Mouse (Mus musculus) embryonic facial prominence, embryonic 12.5 days (tissue): ENCODE measurements around the gene Ell. TPM values are rescaled to one million over a fixed set of nuclear protein-coding genes. Genes with fewer than 3 reads are reported as not detected.
A peak's percentile ranks its signal among the peaks of the same experiment; 100 is the strongest.

Experiments used
- ATAC-seq: fragments of 200-750 bp; cut with Nextera tagmentation; 2 replicates; pipeline ENCODE4 v1.8.0; 2017; ENCODE audit not compliant: insufficient number of reproducible peaks, insufficient read depth, low FRiP score, low TSS enrichment
- H3K27ac ChIP-seq: fragments of 300-500 bp; sonication (generic); 2 replicates; pipeline ENCODE4 v1.5.1; 2016; ENCODE audit warnings: mild to moderate bottlenecking
- H3K27me3 ChIP-seq: fragments of 300-500 bp; sonication (generic); 2 replicates; pipeline ENCODE4 v1.6.1; 2016; ENCODE audit warnings: mild to moderate bottlenecking, moderate library complexity
- H3K36me3 ChIP-seq: fragments of 300-500 bp; sonication (generic); 2 replicates; pipeline ENCODE4 v1.6.1; 2016; ENCODE audit warnings: mild to moderate bottlenecking
- H3K4me1 ChIP-seq: fragments of 300-500 bp; sonication (generic); 2 replicates; pipeline ENCODE4 v1.6.1; 2016
- H3K4me2 ChIP-seq: fragments of 300-500 bp; sonication (generic); replicated peaks from 2 replicates; pipeline ENCODE4 v1.6.1; 2016; ENCODE audit warnings: mild to moderate bottlenecking, moderate library complexity
- H3K4me3 ChIP-seq: fragments of 300-500 bp; sonication (generic); 2 replicates; pipeline ENCODE4 v1.5.1; 2016; ENCODE audit warnings: mild to moderate bottlenecking
- H3K9ac ChIP-seq: fragments of 300-500 bp; sonication (generic); 2 replicates; pipeline ENCODE4 v1.6.1; 2016; ENCODE audit warnings: mild to moderate bottlenecking, moderate library complexity
- H3K9me3 ChIP-seq: fragments of 300-500 bp; sonication (generic); 2 replicates; pipeline ENCODE4 v1.6.1; 2016; ENCODE audit warnings: mild to moderate bottlenecking, moderate library complexity
- WGBS: fragments of 180-500 bp; shearing (Covaris S2); methylation state at CpG from one replicate; pipeline ENCODE4 v1.1.7; 2016; 5-methylcytosine and 5-hydroxymethylcytosine counted together
- polyA plus RNA-seq: library from polyadenylated mRNA; unstranded; fragments of >200 nt; fragmentation: Nextera tagmentation; extraction: Ambion mirVana; gene quantifications from 2 replicates; pipeline ENCODE4 v1.2.1, GENCODE M21; 2016

The Ell gene
- polyA plus RNA-seq, 1 experiment from 2014 or later: 19.1 TPM

DNA sequence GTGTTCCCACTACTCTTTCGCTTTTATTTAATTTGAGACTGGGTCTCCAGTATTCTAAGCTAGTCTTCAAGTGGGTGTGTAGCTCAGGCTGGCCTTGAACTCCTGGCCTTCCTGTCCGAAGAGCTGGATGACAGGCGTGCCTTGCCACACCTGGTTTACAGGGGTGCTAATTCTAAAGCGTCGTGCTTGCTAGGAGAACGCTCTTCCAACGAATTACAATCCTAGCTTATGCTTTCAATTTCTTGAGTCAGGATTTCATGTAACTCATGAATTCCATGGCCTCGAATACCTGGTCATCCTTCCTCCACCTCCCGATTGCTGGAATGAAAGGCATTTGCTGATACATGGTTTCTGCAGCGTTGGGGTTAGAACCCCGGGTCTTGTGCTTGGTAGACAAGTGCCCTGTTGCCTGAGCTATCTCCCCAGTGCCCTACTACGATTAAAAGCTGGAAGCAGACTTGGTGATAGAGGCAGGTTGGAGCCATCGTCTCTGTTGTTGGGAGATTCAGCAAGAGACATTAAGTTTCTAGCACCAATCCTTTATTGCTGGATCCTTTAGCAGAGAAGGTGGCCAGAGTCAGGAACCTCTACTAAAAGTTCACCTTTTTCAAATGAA lies 11.0 kb upstream of the Ell start:
- peaks cover 40% of the 10 kb centered on the region for H3K36me3 ChIP-seq
- H3K4me2 ChIP-seq: peak overlapping the region; percentile 79
- H3K4me3 ChIP-seq: peak overlapping the region; percentile 72
- H3K27me3 ChIP-seq: no peaks in the 10 kb centered on the region
- WGBS: 29% methylated on average over 13 of the region's 13 CpGs
- H3K9ac ChIP-seq: peak overlapping the region; percentile 81
- no peak for ATAC-seq
- peak overlapping the region; percentile 79 for H3K27ac ChIP-seq
- no peaks in the 10 kb centered on the region for H3K9me3 ChIP-seq
- H3K4me1 ChIP-seq: peaks cover 22% of the 10 kb centered on the region

- ATAC-seq: no peak
- H3K4me2 ChIP-seq: 0 out of 2 replicates have a peak overlapping the region, but pooled peaks have one; percentile 2
- peaks cover 22% of the 10 kb centered on the region for H3K4me1 ChIP-seq
- peaks cover 50% of the 10 kb centered on the region for H3K36me3 ChIP-seq
- H3K27ac ChIP-seq: no peak overlapping the region
- H3K27me3 ChIP-seq: no peaks in the 10 kb centered on the region
- WGBS: 79% methylated on average over 5 of the region's 5 CpGs
- no peak overlapping the region for H3K9ac ChIP-seq
- no peak overlapping the region for H3K4me3 ChIP-seq
- H3K9me3 ChIP-seq: no peaks in the 10 kb centered on the region
These were observed 10.0 kb upstream of the Ell start for GRCm38 (mm10) chr8:70529299-70529698.

DNA sequence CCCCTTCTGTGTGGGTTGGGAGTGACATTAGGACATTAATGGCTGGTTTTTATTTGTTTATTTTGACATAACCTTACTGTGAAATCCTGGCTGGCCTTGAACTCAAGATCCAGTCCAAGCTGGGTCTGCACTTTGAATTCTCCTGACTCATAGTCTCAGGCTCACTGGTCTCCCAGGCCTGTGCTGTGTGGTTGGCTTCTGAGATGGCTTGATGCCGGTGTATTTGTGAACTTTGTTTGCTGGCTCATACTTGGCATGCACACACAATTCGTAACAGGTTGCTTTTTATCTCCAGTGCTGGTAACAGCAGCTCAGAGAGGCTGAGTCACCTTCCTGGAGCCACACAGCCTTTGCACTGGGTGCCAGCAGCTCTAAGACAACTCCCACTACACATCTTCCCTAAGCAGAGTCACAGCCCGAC lies 9.5 kb upstream of the Ell start:
- ATAC-seq: no peak
- peaks cover 54% of the 10 kb centered on the region for H3K36me3 ChIP-seq
- no peaks in the 10 kb centered on the region for H3K9me3 ChIP-seq
- no peak overlapping the region for H3K9ac ChIP-seq
- no peak overlapping the region for H3K27ac ChIP-seq
- H3K4me1 ChIP-seq: peaks cover 22% of the 10 kb centered on the region
- H3K4me3 ChIP-seq: no peak overlapping the region
- no peaks in the 10 kb centered on the region for H3K27me3 ChIP-seq
- 91% methylated on average over 3 of the region's 3 CpGs for WGBS
- H3K4me2 ChIP-seq: no peak overlapping the region

GRCm38 (mm10) chr8:70530314-70530713 lies 8.9 kb upstream of the Ell start:
- ATAC-seq: no peak
- Histone ChIP-seq H3K4me2 (no peak overlapping the region), H3K4me1 (peaks cover 22% of the 10 kb centered on the region), H3K9me3 (no peaks in the 10 kb centered on the region), H3K36me3 (peaks cover 60% of the 10 kb centered on the region), H3K9ac (no peak overlapping the region), H3K4me3 (no peak overlapping the region), H3K27ac (no peak overlapping the region), H3K27me3 (no peaks in the 10 kb centered on the region)
- 97% methylated on average over 2 of the region's 2 CpGs for WGBS

DNA sequence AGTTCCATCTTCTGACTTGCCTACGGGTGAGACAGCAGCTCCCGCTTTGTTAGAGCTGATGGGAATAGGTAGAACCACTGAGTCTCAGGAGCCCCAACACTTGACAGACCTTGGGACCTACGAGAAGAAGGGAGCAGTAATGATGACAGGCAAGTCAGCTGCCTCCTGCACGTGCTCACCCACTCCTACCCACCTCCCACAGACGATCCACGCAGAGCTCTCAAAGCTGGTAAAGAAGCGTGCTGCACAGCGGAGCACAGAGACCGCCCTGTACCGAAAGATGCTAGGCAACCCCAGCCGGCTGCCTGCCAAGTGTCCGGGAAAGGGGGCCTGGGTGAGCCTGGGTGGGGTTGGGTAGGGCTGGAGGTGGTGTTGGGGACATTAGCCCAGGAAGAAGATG lies 5.0 kb upstream of the Ell start:
- Histone ChIP-seq H3K9me3 (no peaks in the 10 kb centered on the region), H3K4me2 (no peak overlapping the region), H3K27me3 (no peaks in the 10 kb centered on the region), H3K4me3 (no peak overlapping the region), H3K27ac (no peak overlapping the region), H3K4me1 (peaks cover 6% of the 10 kb centered on the region), H3K36me3 (peaks cover 77% of the 10 kb centered on the region), H3K9ac (no peak overlapping the region)
- WGBS: 94% methylated on average over 12 of the region's 12 CpGs
- no peak for ATAC-seq

- no peaks in the 10 kb centered on the region for H3K27me3 ChIP-seq
- no peaks in the 10 kb centered on the region for H3K9me3 ChIP-seq
- H3K9ac ChIP-seq: no peak overlapping the region
- no peak overlapping the region for H3K4me2 ChIP-seq
- H3K27ac ChIP-seq: no peak overlapping the region
- WGBS: 88% methylated on average over 3 of the region's 3 CpGs
- H3K36me3 ChIP-seq: peaks cover 67% of the 10 kb centered on the region
- no peak overlapping the region for H3K4me3 ChIP-seq
- peaks cover 6% of the 10 kb centered on the region for H3K4me1 ChIP-seq
- ATAC-seq: no peak
These were observed 4.0 kb upstream of the Ell start for GRCm38 (mm10) chr8:70535221-70535620.

GRCm38 (mm10) chr8:70535701-70536100 lies 3.6 kb upstream of the Ell start:
- Histone ChIP-seq H3K27me3 (no peaks in the 10 kb centered on the region), H3K4me2 (no peak overlapping the region), H3K4me1 (peaks cover 11% of the 10 kb centered on the region), H3K9me3 (no peaks in the 10 kb centered on the region), H3K4me3 (no peak overlapping the region), H3K9ac (no peak overlapping the region), H3K36me3 (peaks cover 64% of the 10 kb centered on the region), H3K27ac (no peak overlapping the region)
- no peak for ATAC-seq
- WGBS: 93% methylated on average over 2 of the region's 2 CpGs

- peak overlapping the region; percentile 66 for H3K4me3 ChIP-seq
- H3K9ac ChIP-seq: peak overlapping the region; percentile 54
- peaks cover 23% of the 10 kb centered on the region for H3K4me1 ChIP-seq
- peak overlapping the region; percentile 94 for H3K27ac ChIP-seq
- no peak for ATAC-seq
- no peaks in the 10 kb centered on the region for H3K27me3 ChIP-seq
- WGBS: 14% methylated on average over 24 of the region's 24 CpGs
- no peaks in the 10 kb centered on the region for H3K9me3 ChIP-seq
- H3K4me2 ChIP-seq: peak overlapping the region; percentile 72
- peaks cover 40% of the 10 kb centered on the region for H3K36me3 ChIP-seq
These were observed 1.2 kb upstream of the Ell start for GRCm38 (mm10) chr8:70538024-70538579.

DNA sequence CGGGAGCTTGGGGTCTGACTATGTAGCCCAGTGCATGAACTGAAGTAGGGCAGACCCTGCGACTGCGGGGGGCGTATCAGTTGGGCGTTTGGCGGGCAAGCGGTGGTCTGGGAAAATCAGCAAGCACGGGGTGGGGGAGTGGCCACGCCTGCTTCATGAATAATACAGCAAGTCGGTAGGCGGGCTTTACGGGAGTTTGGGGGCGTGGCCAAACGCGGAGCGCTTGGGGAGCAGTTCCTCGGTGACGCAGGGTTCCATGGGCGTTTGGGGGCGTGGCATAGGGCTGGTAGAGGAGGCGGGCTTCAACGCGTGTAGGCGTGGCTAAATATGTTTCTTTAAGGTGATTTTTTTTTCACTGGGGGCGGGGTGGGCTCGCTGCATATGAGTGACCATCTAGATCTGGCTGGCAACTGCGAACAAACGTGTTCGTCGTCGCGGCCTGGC lies 602 bp upstream of the Ell start:
- peak; percentile 54 for ATAC-seq
- Histone ChIP-seq H3K27me3 (no peaks in the 10 kb centered on the region), H3K9me3 (no peaks in the 10 kb centered on the region), H3K9ac (peak overlapping the region; percentile 54), H3K36me3 (peaks cover 35% of the 10 kb centered on the region), H3K4me1 (peaks cover 23% of the 10 kb centered on the region), H3K4me2 (peak overlapping the region; percentile 72), H3K27ac (peak overlapping the region; percentile 94), H3K4me3 (peak overlapping the region; percentile 66)
- under 1% methylated on average over 32 of the region's 32 CpGs for WGBS

DNA sequence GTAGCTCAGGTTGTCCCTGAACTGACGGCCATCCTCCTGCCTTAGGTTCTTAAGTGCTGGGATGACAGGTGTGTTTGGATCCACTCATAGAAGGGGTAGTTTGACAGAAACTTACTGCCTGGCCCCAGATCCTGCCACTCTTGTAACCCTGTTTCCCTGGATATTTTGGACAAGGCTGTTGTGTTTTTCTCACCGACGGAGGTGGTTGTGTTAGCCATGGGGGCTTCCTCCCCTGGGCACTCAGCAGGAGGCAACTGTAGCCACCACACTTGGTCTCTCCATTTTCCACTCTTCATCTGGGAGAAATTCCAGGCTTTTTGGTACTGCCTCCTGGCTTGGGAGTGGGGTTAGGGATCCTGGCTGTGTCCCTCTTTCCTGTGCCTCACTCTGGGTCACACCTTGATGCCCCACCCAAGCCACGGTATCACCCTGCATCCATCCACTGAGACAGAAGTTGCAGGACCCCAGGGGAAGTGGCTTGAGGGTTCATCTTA lies 803 bp downstream of the Ell start:
- Histone ChIP-seq H3K36me3 (peaks cover 21% of the 10 kb centered on the region), H3K9ac (peak overlapping the region; percentile 75), H3K27ac (peak overlapping the region; percentile 94; the same call in 1 of the 2 replicates), H3K4me2 (peak overlapping the region; percentile 72), H3K9me3 (no peaks in the 10 kb centered on the region), H3K4me1 (peaks cover 23% of the 10 kb centered on the region), H3K27me3 (no peaks in the 10 kb centered on the region), H3K4me3 (peak overlapping the region; percentile 66)
- 14% methylated on average over 4 of the region's 4 CpGs for WGBS
- ATAC-seq: no peak

GRCm38 (mm10) chr8:70540507-70541071 lies 1.3 kb downstream of the Ell start:
- 37% methylated on average over 7 of the region's 7 CpGs for WGBS
- Histone ChIP-seq H3K27me3 (no peaks in the 10 kb centered on the region), H3K36me3 (peaks cover 15% of the 10 kb centered on the region), H3K4me2 (peak overlapping the region; percentile 72), H3K9me3 (no peaks in the 10 kb centered on the region), H3K27ac (no peak overlapping the region), H3K4me1 (peaks cover 23% of the 10 kb centered on the region), H3K9ac (peak overlapping the region; percentile 75), H3K4me3 (peak overlapping the region; percentile 66)
- ATAC-seq: no peak

DNA sequence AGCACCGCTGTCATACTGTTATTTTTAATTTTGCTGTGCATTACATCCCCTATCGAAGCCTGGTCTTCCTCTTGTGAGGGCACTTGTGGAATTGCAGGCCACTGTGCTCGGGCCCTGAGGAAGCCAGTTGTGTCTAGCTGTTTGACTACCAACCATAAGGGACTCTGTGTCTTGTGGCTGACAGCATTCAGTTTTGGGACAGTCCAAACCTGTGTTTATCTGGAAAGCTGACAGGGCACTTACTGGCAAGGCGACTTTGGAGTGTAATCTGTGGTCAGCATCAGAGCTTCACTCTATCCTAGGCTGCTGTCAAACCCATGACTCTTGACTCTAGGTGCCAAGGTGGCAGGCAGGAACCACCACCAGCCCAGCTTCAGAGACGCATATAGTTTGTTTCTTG lies 1.8 kb downstream of the Ell start:
- WGBS: 82% methylated on average over 5 of the region's 5 CpGs
- no peak for ATAC-seq
- Histone ChIP-seq H3K9me3 (no peaks in the 10 kb centered on the region), H3K4me1 (peaks cover 23% of the 10 kb centered on the region), H3K4me3 (peak overlapping the region; percentile 66; the same call in 1 of the 2 replicates), H3K4me2 (peak overlapping the region; percentile 72), H3K36me3 (peaks cover 11% of the 10 kb centered on the region), H3K27ac (no peak overlapping the region), H3K9ac (peak overlapping the region; percentile 21; the same call in 1 of the 2 replicates), H3K27me3 (no peaks in the 10 kb centered on the region)
